Mouse (Mus musculus): ENCODE data around the gene Jade2.
A peak's percentile ranks its signal among the peaks of the same experiment; 100 is the strongest.

DNA sequence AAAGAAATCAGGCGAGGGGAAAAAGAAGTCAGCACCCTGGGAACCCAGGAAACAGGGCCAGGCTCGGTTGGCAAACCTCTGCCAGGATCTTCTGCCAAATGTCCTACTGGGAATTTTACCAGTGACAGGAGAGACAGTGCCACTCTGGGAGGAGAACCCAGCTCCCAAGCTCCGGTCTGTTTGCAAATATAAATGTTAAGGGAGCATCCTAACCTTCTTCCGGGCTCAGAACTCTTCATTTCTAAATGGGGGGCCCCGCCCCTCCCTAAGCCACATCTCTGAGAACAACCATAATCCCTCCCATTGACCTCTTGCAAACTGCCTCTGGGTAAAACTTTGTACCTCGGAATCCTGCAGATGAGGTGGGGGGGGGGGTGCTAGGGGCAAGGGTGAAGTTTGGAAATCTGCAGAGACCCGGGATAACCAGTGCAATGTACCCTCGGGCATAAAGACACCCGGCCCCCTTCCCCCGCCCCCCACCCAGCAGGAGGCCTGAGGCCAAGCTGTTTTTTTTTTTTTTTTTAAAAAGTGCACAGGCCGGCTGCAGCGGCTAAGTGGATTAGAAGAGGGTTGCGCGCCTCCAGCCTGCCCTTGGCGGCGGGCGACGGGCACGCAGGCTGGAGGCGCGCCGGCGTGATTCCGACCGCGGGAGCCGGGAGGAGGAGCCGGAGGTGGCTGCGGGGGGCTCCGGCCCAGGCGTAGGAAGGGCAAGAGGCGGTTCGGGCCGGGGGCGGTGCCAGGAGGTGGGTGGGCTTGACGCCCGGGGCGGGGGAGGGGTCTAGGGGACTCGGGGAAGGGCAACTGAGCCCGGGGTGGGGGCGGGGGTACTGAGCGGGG, 2.3 kb downstream of the Jade2 start:
- TF ChIP-seq CTCF (IDR thresholded peaks at IDR 0.05; ENCODE audit: control insufficient read depth, insufficient read depth, insufficient replicate concordance, low read depth, low read length) = peak; percentile 42
- TF ChIP-seq POLR2A (IDR thresholded peaks at IDR 0.05; ENCODE audit: control insufficient read depth, low read depth, low read length) = no peak

Data from testis, adult 2 months (tissue).